Mouse (Mus musculus) myocyte (in vitro differentiated cells): Measurements from ENCODE around the gene Arhgap11a. TPM values are rescaled to one million over a fixed set of nuclear protein-coding genes. Genes with fewer than 3 reads are reported as not detected.

ENCODE experiments used
- H3K27me3 ChIP-seq: one replicate; pipeline ENCODE4 v1.6.1; 2011; ENCODE audit not compliant: control insufficient read depth, insufficient read depth, insufficient read length
- H3K36me3 ChIP-seq: one replicate; pipeline ENCODE4 v1.6.1; 2011; ENCODE audit not compliant: control insufficient read depth, insufficient read depth
- H3K4me2 ChIP-seq: one replicate; pipeline ENCODE4 v1.6.1; 2011; ENCODE audit warnings: low read depth, control low read depth
- H3K4me3 ChIP-seq: one replicate; pipeline ENCODE4 v1.5.1; 2011; ENCODE audit warnings: mild to moderate bottlenecking, control low read depth, moderate library complexity
- H3K79me2 ChIP-seq: one replicate; pipeline ENCODE4 v1.6.1; 2011; ENCODE audit not compliant: control insufficient read depth, insufficient read depth
- H3ac ChIP-seq: one replicate; pipeline ENCODE4 v1.6.1; 2011; ENCODE audit not compliant: control insufficient read depth, insufficient read length
- CEBPB ChIP-seq: IDR thresholded peaks from 2 replicates; pipeline ENCODE4 v1.6.1; 2011; ENCODE audit warnings: mild to moderate bottlenecking, moderate library complexity; ENCODE audit not compliant: poor library complexity, insufficient read depth, severe bottlenecking
- E2F4 ChIP-seq: IDR thresholded peaks from one replicate; pipeline ENCODE4 v1.6.1; 2011; ENCODE audit warnings: mild to moderate bottlenecking, control low read depth, moderate library complexity; ENCODE audit not compliant: insufficient read depth
- MAX ChIP-seq: IDR thresholded peaks from one replicate; pipeline ENCODE4 v1.6.1; 2011; ENCODE audit warnings: low read depth, mild to moderate bottlenecking, control low read depth
- MYOD1 ChIP-seq, 3 experiments: IDR thresholded peaks; one replicate each; pipeline ENCODE4 v1.6.1; 2011; ENCODE audit warnings: control low read depth in 2 of 3, low read depth in 2 of 3, mild to moderate bottlenecking in 2 of 3, moderate library complexity in 1 of 3; ENCODE audit not compliant: insufficient read length in 2 of 3, control insufficient read depth in 1 of 3
- MYOG ChIP-seq, 3 experiments: IDR thresholded peaks; one replicate each; pipeline ENCODE4 v1.6.1; 2011; ENCODE audit warnings: control low read depth in 2 of 3, low read depth in 2 of 3, mild to moderate bottlenecking in 2 of 3; ENCODE audit not compliant: insufficient read length in 2 of 3, control insufficient read depth in 1 of 3, insufficient read depth in 1 of 3
- POLR2A ChIP-seq: IDR thresholded peaks from one replicate; pipeline ENCODE4 v1.6.1; 2011; ENCODE audit warnings: low read depth, mild to moderate bottlenecking, control low read depth, moderate library complexity; ENCODE audit not compliant: insufficient read length
- POLR2AphosphoS2 ChIP-seq: IDR thresholded peaks from one replicate; pipeline ENCODE4 v1.6.1; 2011; ENCODE audit warnings: low read depth, control low read depth; ENCODE audit not compliant: insufficient read length
- REST ChIP-seq: IDR thresholded peaks from one replicate; pipeline ENCODE4 v1.6.1; 2011; ENCODE audit warnings: mild to moderate bottlenecking, control low read depth, moderate library complexity; ENCODE audit not compliant: insufficient read depth, insufficient read length
- SRF ChIP-seq: IDR thresholded peaks from one replicate; pipeline ENCODE4 v1.6.1; 2011; ENCODE audit warnings: low read depth; ENCODE audit not compliant: control insufficient read depth, insufficient read length
- TCF12 ChIP-seq: IDR thresholded peaks from one replicate; pipeline ENCODE4 v1.6.1; 2011; ENCODE audit warnings: mild to moderate bottlenecking, control low read depth; ENCODE audit not compliant: poor library complexity, insufficient read depth, severe bottlenecking
- TCF3 ChIP-seq: IDR thresholded peaks from one replicate; pipeline ENCODE4 v1.6.1; 2011; ENCODE audit warnings: low read depth, control low read depth; ENCODE audit not compliant: insufficient read length
- USF1 ChIP-seq: IDR thresholded peaks from one replicate; pipeline ENCODE4 v1.6.1; 2011; ENCODE audit warnings: low read depth, mild to moderate bottlenecking, control low read depth, moderate library complexity
- polyA plus RNA-seq: library from polyadenylated mRNA; unstranded; fragments of >200 nt; fragmentation: generic; extraction: Trizol; gene quantifications from one replicate; pipeline ENCODE4 v1.2.1, GENCODE M21; 2012; ENCODE audit warnings: missing spikeins

Arhgap11a gene
- 6.8 TPM for polyA plus RNA-seq

GRCm38 (mm10) chr2:113848245-113849121 is at the start of gene Arhgap11a:
TSS of gene Arhgap11a (minus strand) at chr2:113848661.
- TF ChIP-seq POLR2A, result peak; percentile 68
- TF ChIP-seq TCF3, result no peak
- peak; percentile 98 for TF ChIP-seq E2F4
- no peak for TF ChIP-seq MYOG (IDR thresholded peaks at IDR 0.05; ENCODE audit: control insufficient read depth in 1 of 3, insufficient read depth in 1 of 3, insufficient read length in 2 of 3, low read depth in 2 of 3)
- TF ChIP-seq SRF, result no peak
- no peak for TF ChIP-seq USF1
- TF ChIP-seq POLR2AphosphoS2, result peak; percentile 50
- TF ChIP-seq CEBPB, result no peak
- no peak for TF ChIP-seq MYOD1 (IDR thresholded peaks at IDR 0.05; ENCODE audit: control insufficient read depth in 1 of 3, insufficient read length in 2 of 3, low read depth in 2 of 3)
- TF ChIP-seq REST, result no peak
- peak; percentile 98 for TF ChIP-seq MAX
- TF ChIP-seq TCF12, result no peak

GRCm38 (mm10) chr2:113893385-113894122 is 45.1 kb upstream of the Arhgap11a start:
- Histone ChIP-seq H3K36me3 (no peaks in the 10 kb centered on the region), H3K4me2 (peak overlapping the region; percentile 78), H3K79me2 (no peaks in the 10 kb centered on the region), H3K27me3 (no peaks in the 10 kb centered on the region), H3ac (no peak overlapping the region), H3K4me3 (no peak overlapping the region)
- TF ChIP-seq TCF3 (no peak), CEBPB (no peak), POLR2A (no peak), MYOG (IDR thresholded peaks at IDR 0.05; ENCODE audit: control insufficient read depth in 1 of 3, insufficient read depth in 1 of 3, insufficient read length in 2 of 3, low read depth in 2 of 3) (no peak), TCF12 (no peak), SRF (no peak), MYOD1 (IDR thresholded peaks at IDR 0.05; ENCODE audit: control insufficient read depth in 1 of 3, insufficient read length in 2 of 3, low read depth in 2 of 3) (no peak), E2F4 (no peak), USF1 (no peak), REST (no peak), POLR2AphosphoS2 (no peak)

More at GRCm38 (mm10) chr2:113848245-113849121, at the start of gene Arhgap11a:
- H3K27me3 ChIP-seq, result no peaks in the 10 kb centered on the region
- peak within 1 kb of the TSS; percentile 98 for H3K4me3 ChIP-seq
- peak within 1 kb of the TSS; percentile 17 for H3ac ChIP-seq
- peaks cover 10% of the 10 kb centered on the region for H3K36me3 ChIP-seq
- peaks cover 49% of the 10 kb centered on the region for H3K79me2 ChIP-seq
- H3K4me2 ChIP-seq, result peak within 1 kb of the TSS; percentile 95

GRCm38 (mm10) chr2:113887166-113887565 is 38.7 kb upstream of the Arhgap11a start:
- H3ac ChIP-seq, result no peak overlapping the region
- H3K79me2 ChIP-seq, result no peaks in the 10 kb centered on the region
- H3K4me3 ChIP-seq, result no peak overlapping the region
- no peak overlapping the region for H3K4me2 ChIP-seq
- TF ChIP-seq POLR2AphosphoS2, result no peak
- TF ChIP-seq MYOG (IDR thresholded peaks at IDR 0.05; ENCODE audit: control insufficient read depth in 1 of 3, insufficient read depth in 1 of 3, insufficient read length in 2 of 3, low read depth in 2 of 3), result no peak
- no peak for TF ChIP-seq USF1
- TF ChIP-seq REST, result no peak
- no peak for TF ChIP-seq SRF
- no peak for TF ChIP-seq E2F4
- no peak for TF ChIP-seq MYOD1 (IDR thresholded peaks at IDR 0.05; ENCODE audit: control insufficient read depth in 1 of 3, insufficient read length in 2 of 3, low read depth in 2 of 3)
- no peak for TF ChIP-seq CEBPB
- TF ChIP-seq MAX, result no peak
- no peak for TF ChIP-seq TCF3
- no peak for TF ChIP-seq POLR2A
- no peak for TF ChIP-seq TCF12
- H3K36me3 ChIP-seq, result no peaks in the 10 kb centered on the region
- no peaks in the 10 kb centered on the region for H3K27me3 ChIP-seq

- Histone ChIP-seq H3K4me2 (no peak overlapping the region), H3ac (no peak overlapping the region), H3K79me2 (no peaks in the 10 kb centered on the region), H3K4me3 (no peak overlapping the region), H3K36me3 (no peaks in the 10 kb centered on the region), H3K27me3 (peaks cover 2% of the 10 kb centered on the region)
- TF ChIP-seq TCF12 (no peak), USF1 (no peak), MYOD1 (IDR thresholded peaks at IDR 0.05; ENCODE audit: control insufficient read depth in 1 of 3, insufficient read length in 2 of 3, low read depth in 2 of 3) (no peak), MYOG (IDR thresholded peaks at IDR 0.05; ENCODE audit: control insufficient read depth in 1 of 3, insufficient read depth in 1 of 3, insufficient read length in 2 of 3, low read depth in 2 of 3) (no peak), CEBPB (no peak), E2F4 (no peak), MAX (no peak)
Measured at GRCm38 (mm10) chr2:113886061-113886460, 37.6 kb upstream of the Arhgap11a start.
